Mouse (Mus musculus) bone marrow macrophage, adult 2 months (primary cell): ENCODE data around the gene Xrra1.

Source experiments
- CTCF ChIP-seq: IDR thresholded peaks from 2 replicates; pipeline ENCODE4 v1.5.1; 2012; ENCODE audit warnings: low read depth, mild to moderate bottlenecking, low read length, moderate library complexity
- POLR2A ChIP-seq: IDR thresholded peaks from 2 replicates; pipeline ENCODE4 v1.6.1; 2012; ENCODE audit warnings: mild to moderate bottlenecking, low read depth, low read length, borderline replicate concordance

- TF ChIP-seq CTCF: no peak
- TF ChIP-seq POLR2A: no peak
Measured at GRCm38 (mm10) chr7:99873965-99874364, 15.0 kb downstream of the Xrra1 start.
